In genomic region chr11:80386790-80387189, GRCm38 (mm10) we compare ENCODE assay signal across 10 mouse cellular contexts. TPM values are rescaled to one million over a fixed set of nuclear protein-coding genes. Genes with fewer than 3 reads are reported as not detected.
DNase-seq lines count a peak whose midpoint lies in the region; ATAC-seq and TF ChIP-seq lines count a peak whose summit lies in the region.
"Had no signal": no experiment of that assay in that cellular context is flagged by ENCODE, and none has a peak within 500 bp of the region (broad histone marks: within the 10 kb centered on the region; RNA-seq: fewer than 3 reads in every experiment).

No protein-coding gene starts in this region.

- H3K9me3 ChIP-seq in forebrain, embryonic 14.5 days (replicated peaks; ENCODE audit: control insufficient read depth, low read length), result no peaks in the 10 kb centered on the region
- no peaks in the 10 kb centered on the region for H3K9me3 ChIP-seq in limb, embryonic 13.5 days

- TF ChIP-seq CTCF in layer of hippocampus, adult 2 months (conservative IDR thresholded peaks at IDR 0.05), result no peak

- no peak overlapping the region for H3K9ac ChIP-seq in forebrain, embryonic 14.5 days (ENCODE audit: low read length)
- no peak overlapping the region for H3K9ac ChIP-seq in limb, embryonic 13.5 days

- peaks cover 24% of the 10 kb centered on the region for H3K4me1 ChIP-seq in forebrain, embryonic 14.5 days (ENCODE audit: control insufficient read depth, insufficient read depth, low read length)
- peaks cover 26% of the 10 kb centered on the region for H3K4me1 ChIP-seq in limb, embryonic 13.5 days

- DNase-seq in layer of hippocampus, adult 2 months (ENCODE audit: low spot score in 2 of 2), result no peak
- no peak for DNase-seq in layer of hippocampus, postnatal 36 days
- no peak for DNase-seq in forebrain, embryonic 14.5 days (ENCODE audit: low spot score)
- no peak for DNase-seq in thymus, postnatal 25 days
- DNase-seq in urinary bladder, adult 2 months (ENCODE audit: low spot score), result no peak
- DNase-seq in retina, postnatal 1 day, result no peak
- DNase-seq: heart, adult 18-20 months; thymus, postnatal 36 days had no signal

- peaks cover 47% of the 10 kb centered on the region for H3K36me3 ChIP-seq in forebrain, embryonic 14.5 days (ENCODE audit: control insufficient read depth, insufficient read depth, low read length)
- peaks cover 44% of the 10 kb centered on the region for H3K36me3 ChIP-seq in limb, embryonic 13.5 days
- H3K36me3 ChIP-seq in myocyte (ENCODE audit: control insufficient read depth, insufficient read depth), result peaks cover 61% of the 10 kb centered on the region

- H3K79me2 ChIP-seq in myocyte (ENCODE audit: control insufficient read depth, insufficient read depth), result peaks cover 86% of the 10 kb centered on the region

- H3ac ChIP-seq in myocyte (ENCODE audit: control insufficient read depth, insufficient read length), result no peak overlapping the region

- 66% methylated on average over 2 of the region's 2 CpGs for WGBS in forebrain, embryonic 14.5 days
- WGBS in limb, embryonic 13.5 days, result 87% methylated on average over 2 of the region's 2 CpGs

- H3K27ac ChIP-seq in layer of hippocampus, adult 2 months, result no peak overlapping the region
- H3K27ac ChIP-seq in forebrain, embryonic 14.5 days (ENCODE audit: low read depth, low read length), result no peak overlapping the region
- H3K27ac ChIP-seq in limb, embryonic 13.5 days, result no peak overlapping the region

- no peak for ATAC-seq in forebrain, embryonic 14.5 days
- no peak for ATAC-seq in limb, embryonic 13.5 days (ENCODE audit: low FRiP score, low read depth)

- peak overlapping the region; percentile 97; the same call in 1 of the 2 replicates for H3K4me3 ChIP-seq in layer of hippocampus, adult 2 months
- peak overlapping the region; percentile 6; the same call in 1 of the 2 replicates for H3K4me3 ChIP-seq in forebrain, embryonic 14.5 days (ENCODE audit: low read depth, low read length)
- no peak overlapping the region for H3K4me3 ChIP-seq in limb, embryonic 13.5 days
- H3K4me3 ChIP-seq in myocyte, result no peak overlapping the region

- H3K4me2 ChIP-seq in forebrain, embryonic 14.5 days (ENCODE audit: low read length), result peak overlapping the region; percentile 85
- peak overlapping the region; percentile 27; the same call in 1 of the 2 replicates for H3K4me2 ChIP-seq in limb, embryonic 13.5 days (replicated peaks)
- H3K4me2 ChIP-seq in myocyte (ENCODE audit: low read depth), result peak overlapping the region; percentile 96

- TF ChIP-seq POLR2A in myocyte (IDR thresholded peaks at IDR 0.05; ENCODE audit: insufficient read length, low read depth), result no peak

- H3K27me3 ChIP-seq in forebrain, embryonic 14.5 days (replicated peaks; ENCODE audit: control insufficient read depth, insufficient read depth, low read length), result no peaks in the 10 kb centered on the region
- no peaks in the 10 kb centered on the region for H3K27me3 ChIP-seq in limb, embryonic 13.5 days
- no peaks in the 10 kb centered on the region for H3K27me3 ChIP-seq in myocyte (ENCODE audit: control insufficient read depth, insufficient read depth, insufficient read length)

TF ChIP-seq in myocyte, 11 proteins besides CTCF, POLR2A, EP300 and RAD21:
- TF ChIP-seq SRF (IDR thresholded peaks at IDR 0.05; ENCODE audit: control insufficient read depth, insufficient read length, low read depth) (no peak), MYOD1 (IDR thresholded peaks at IDR 0.05; ENCODE audit: control insufficient read depth in 1 of 3, insufficient read length in 2 of 3, low read depth in 2 of 3) (no peak), REST (IDR thresholded peaks at IDR 0.05; ENCODE audit: insufficient read depth, insufficient read length) (no peak), E2F4 (IDR thresholded peaks at IDR 0.05; ENCODE audit: insufficient read depth) (no peak), POLR2AphosphoS2 (IDR thresholded peaks at IDR 0.05; ENCODE audit: insufficient read length, low read depth) (no peak), MYOG (IDR thresholded peaks at IDR 0.05; ENCODE audit: control insufficient read depth in 1 of 3, insufficient read depth in 1 of 3, insufficient read length in 2 of 3, low read depth in 2 of 3) (no peak)

RNA-seq across cellular contexts. Expression of gene Zfp207, which starts 3.7 kb away (rescaled TPM):
- 100 to 1,000 TPM; 151 to 152 TPM for total RNA-seq in layer of hippocampus, adult 2 months (2021)
- total RNA-seq in layer of hippocampus, postnatal 36 days (2021), result 100 to 1,000 TPM; 149 to 169 TPM
- polyA plus RNA-seq in forebrain, embryonic 14.5 days (2014; fragmentation: Nextera tagmentation; extraction: Ambion mirVana), result 302 and 305 TPM in 2 replicates
- 253 and 263 TPM in 2 replicates for polyA plus RNA-seq in limb, embryonic 13.5 days (2015; fragmentation: Nextera tagmentation; extraction: Ambion mirVana)
- polyA plus RNA-seq in myocyte (2012; fragmentation: generic; extraction: Trizol), result 65.6 TPM
- polyA plus RNA-seq in urinary bladder, adult 2 months (2012; rRNA removed), result 116 and 122 TPM in 2 replicates

RNA-seq across cellular contexts. Expression of gene 5730455P16Rik, which starts 9.0 kb away (rescaled TPM):
- total RNA-seq in layer of hippocampus, adult 2 months (2021), result 10 to 100 TPM; 51.3 to 53.0 TPM
- total RNA-seq in layer of hippocampus, postnatal 36 days (2021), result 10 to 100 TPM; 50.1 to 53.0 TPM
- 28.9 and 29.5 TPM in 2 replicates for polyA plus RNA-seq in forebrain, embryonic 14.5 days (2014; fragmentation: Nextera tagmentation; extraction: Ambion mirVana)
- 25.8 and 27.0 TPM in 2 replicates for polyA plus RNA-seq in limb, embryonic 13.5 days (2015; fragmentation: Nextera tagmentation; extraction: Ambion mirVana)
- polyA plus RNA-seq in myocyte (2012; fragmentation: generic; extraction: Trizol), result 7.0 TPM
- polyA plus RNA-seq in urinary bladder, adult 2 months (2012; rRNA removed), result 8.4 and 9.6 TPM in 2 replicates

RNA-seq across cellular contexts. Expression of gene Psmd11, which starts 41.6 kb away (rescaled TPM):
- 100 to 1,000 TPM in 1 of 2 experiments, 10 to 100 TPM in 1; 93.8 to 101 TPM for total RNA-seq in layer of hippocampus, adult 2 months (2021)
- 100 to 1,000 TPM; 100 to 101 TPM for total RNA-seq in layer of hippocampus, postnatal 36 days (2021)
- 327 and 340 TPM in 2 replicates for polyA plus RNA-seq in forebrain, embryonic 14.5 days (2014; fragmentation: Nextera tagmentation; extraction: Ambion mirVana)
- polyA plus RNA-seq in limb, embryonic 13.5 days (2015; fragmentation: Nextera tagmentation; extraction: Ambion mirVana), result 332 and 353 TPM in 2 replicates
- 74.9 TPM for polyA plus RNA-seq in myocyte (2012; fragmentation: generic; extraction: Trizol)
- 69.0 and 75.9 TPM in 2 replicates for polyA plus RNA-seq in urinary bladder, adult 2 months (2012; rRNA removed)

Comparison
In these comparisons a context has a peak if more than half of its experiments do, and no peak if none do; other contexts are left out.
1. H3K4me3 ChIP-seq: peak in layer of hippocampus, adult 2 months (single experiment) and forebrain, embryonic 14.5 days (single experiment); none in limb, embryonic 13.5 days (single experiment) and myocyte (single experiment).
2. H3K4me2 ChIP-seq: peak in every context shown above with its lines; median percentile 96 in myocyte; 85 in forebrain, embryonic 14.5 days; 27 in limb, embryonic 13.5 days.